Mouse (Mus musculus): ENCODE data around the gene Parp8.

Gene Parp8

DNA sequence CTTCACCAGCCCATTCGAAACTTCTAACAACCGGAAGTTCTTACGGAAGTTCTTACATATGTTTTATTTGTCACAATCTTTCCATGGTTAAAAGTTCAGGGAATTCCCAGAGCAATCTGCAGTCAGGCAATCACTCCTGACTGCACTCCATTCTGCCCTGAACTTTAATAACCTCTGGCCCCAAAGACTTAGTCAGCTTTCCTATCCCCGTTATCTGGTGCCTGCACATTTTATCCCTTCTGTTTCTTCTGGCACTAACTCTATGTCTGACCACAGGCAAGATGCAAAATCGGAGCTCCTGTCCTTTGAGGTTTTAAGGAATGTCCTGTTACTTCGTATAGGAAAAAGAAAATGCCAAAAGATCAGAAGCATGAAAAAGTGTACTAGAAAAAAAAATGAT is 4.7 kb downstream of the Parp8 start:
- DNase-seq (ENCODE audit: low spot score in 2 of 2) = no peak

DNA sequence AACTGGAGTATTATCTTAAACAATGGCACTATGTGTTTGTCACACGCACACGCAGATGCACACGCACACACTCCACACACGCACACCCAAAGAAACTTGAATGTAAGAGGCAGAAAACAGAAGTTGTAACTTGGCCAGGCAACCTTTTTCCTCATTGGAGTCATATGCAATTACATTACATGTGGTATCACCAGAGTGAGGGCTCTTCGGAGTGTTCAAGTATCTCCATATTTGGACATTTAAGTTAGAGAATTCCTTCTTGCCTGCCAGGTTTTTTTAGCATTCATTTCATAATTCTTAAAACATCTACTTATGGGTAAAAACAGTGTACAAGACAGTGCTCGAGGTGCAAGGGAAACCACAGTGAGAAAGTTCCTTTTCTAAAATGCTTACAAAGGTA is 6.7 kb downstream of the Parp8 start:
- DNase-seq (ENCODE audit: low spot score in 2 of 2) = no peak

DNA sequence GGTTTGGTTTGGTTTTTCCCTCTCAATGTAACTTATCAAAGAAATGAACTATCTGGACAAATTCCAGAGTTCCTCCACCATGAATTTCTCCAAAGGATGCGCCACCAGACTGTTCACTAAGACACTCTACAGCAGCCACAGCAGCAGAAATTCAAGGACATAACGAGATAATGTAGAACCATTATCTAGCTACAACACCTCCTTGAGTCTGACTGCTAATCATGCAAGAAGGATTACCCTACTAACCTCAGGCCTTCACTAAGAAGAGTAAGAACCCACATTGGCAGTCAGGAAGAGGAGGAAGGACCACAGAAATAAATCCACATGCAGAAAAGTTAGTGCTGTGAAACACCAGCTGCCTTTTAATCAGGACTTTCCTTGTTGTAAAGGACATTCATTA is 11.8 kb downstream of the Parp8 start:
- DNase-seq (ENCODE audit: low spot score in 2 of 2) = no peak

DNA sequence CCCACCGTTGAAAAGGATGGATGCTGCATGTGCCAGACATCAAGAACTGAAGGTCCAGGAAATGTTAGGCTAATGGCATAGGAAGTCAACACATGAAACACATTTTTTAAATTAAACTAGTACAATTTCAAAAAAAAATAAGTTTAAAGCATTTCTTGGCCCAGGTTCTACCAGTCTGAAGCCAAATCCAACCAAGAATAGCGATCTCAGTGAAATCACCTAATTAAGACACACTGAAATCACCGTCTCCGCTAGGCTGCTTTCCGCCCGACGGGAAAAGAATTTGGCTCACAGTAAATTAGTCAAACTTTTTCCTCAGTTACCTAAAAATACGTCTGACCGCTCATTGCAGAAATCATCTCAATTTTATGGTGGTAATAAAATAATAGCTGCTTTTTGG is 13.3 kb downstream of the Parp8 start:
- DNase-seq (ENCODE audit: low spot score in 2 of 2) = no peak

DNA sequence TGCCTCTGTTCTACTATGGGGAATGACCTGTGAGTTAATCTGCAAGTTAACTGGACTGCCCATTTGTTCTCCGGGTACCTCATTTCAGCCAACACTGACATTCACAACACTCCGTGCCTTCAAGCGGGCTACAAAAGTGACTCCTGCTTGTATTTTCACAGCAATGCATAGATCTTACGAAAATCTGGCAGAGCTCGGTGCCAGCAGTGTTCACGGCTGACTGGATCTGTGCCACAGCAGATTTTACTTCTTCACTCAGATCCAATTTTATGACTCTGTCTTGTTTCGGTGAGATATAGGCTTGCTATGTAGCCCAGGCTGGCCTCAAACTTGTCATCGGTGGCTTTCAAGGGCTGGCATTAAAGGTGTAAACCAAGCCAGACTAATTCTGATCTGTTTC is 15.2 kb downstream of the Parp8 start:
- DNase-seq (ENCODE audit: low spot score in 2 of 2) = peak; percentile 14 to 31

DNA sequence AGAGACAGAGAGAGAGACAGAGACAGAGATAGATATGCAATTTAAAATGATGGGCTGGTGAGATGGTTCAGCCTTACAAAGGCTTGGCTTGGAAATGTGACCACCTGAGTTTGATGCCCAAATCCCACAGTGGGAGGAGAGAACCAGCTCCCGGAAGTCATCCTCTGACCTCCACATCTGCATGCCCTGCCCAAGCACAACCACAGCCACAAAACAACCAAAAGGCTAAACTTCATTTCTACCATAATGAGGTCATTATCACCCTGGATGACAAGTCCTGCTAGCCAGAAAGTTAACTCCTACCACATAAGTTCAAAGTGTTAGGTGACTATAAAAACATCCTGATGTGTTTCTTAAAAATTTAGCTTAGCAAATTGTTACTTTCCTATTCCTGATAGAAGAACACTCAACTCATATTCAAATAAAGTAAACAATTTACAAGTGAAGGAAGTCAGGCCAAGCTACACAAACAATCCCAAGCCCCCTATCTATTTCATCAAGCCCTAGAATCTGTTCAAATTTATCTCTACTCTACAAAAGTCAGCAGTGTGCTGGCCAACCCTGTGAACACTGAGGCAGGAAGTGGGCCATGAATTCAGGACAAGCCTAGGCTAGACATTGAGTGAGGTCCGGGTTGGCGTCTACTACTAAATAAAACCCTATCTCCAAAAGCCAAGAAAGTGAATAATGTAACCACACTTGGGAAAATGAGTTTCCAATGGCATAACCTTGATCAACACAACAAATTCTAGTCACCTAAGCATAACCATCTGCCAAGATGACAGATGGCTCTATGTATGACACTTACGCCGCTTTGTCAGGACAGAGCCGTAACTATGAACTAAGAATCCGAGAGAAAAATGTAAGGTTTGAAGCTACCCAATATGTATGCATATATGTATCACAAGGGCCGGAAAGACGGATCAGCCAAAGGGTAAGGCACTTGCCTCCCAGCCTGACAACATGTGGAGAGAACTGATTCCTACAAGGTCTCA is 17.0 kb downstream of the Parp8 start:
- no peak for DNase-seq (ENCODE audit: low spot score in 2 of 2)

DNA sequence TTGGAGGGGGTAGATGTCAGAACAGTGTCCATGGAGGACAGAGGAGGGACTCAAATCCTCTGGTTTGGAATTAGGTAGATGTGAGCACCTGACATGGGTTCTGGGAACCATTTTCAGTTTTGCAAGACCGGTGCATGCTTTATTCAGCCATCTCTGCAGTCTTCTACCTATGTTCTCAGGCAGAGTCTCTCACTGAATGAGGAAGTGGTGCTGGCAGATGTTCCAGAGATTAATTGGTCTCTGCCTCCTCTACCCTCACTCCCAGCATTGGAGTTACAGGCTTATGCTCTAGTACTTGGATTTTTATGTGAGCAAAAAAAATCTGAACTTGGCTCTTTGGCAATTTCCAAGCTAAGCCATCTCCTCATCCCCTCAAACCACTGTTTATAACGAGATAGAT is 17.8 kb downstream of the Parp8 start:
- DNase-seq (ENCODE audit: low spot score in 2 of 2) = no peak

DNA sequence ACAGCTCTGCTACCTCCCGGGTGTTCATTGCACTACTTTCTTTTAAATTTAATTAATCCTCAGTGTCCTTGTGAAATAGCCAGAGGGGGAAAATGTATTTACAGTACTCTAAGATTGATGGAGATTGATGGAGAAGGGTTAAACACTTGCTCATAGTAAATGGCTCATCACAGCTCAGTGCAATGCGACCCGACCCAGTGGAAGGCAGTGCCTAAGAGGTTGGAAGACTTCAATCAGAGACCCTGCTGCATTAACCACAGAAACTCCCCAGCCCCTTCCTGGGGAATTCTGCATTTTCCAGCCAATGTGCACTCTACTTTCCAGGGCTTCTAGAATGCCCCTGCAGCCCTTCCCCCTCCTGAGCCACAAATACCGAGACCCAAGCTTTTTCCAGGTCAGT is 18.7 kb downstream of the Parp8 start:
- DNase-seq (ENCODE audit: low spot score in 2 of 2) = no peak

DNA sequence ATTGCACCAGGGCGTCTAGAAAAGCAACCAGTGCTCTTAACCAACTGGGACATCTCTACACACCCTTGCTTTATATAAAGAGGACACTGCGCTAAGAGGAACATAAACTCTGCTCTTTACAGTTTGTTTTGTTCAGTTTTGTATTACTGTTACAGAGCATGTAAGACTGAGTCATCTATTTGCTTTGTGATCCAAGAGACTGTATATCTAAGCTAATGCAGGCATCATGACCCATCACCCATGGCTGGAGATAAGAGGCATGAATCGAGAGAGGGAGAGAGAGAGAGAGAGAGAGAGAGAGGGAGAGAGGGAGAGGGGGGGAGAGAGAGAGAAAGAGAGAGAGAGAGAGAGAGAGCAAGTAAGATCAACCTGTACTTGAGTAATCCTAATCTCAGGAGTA is 24.8 kb downstream of the Parp8 start:
- no peak for DNase-seq (ENCODE audit: low spot score in 2 of 2)

DNA sequence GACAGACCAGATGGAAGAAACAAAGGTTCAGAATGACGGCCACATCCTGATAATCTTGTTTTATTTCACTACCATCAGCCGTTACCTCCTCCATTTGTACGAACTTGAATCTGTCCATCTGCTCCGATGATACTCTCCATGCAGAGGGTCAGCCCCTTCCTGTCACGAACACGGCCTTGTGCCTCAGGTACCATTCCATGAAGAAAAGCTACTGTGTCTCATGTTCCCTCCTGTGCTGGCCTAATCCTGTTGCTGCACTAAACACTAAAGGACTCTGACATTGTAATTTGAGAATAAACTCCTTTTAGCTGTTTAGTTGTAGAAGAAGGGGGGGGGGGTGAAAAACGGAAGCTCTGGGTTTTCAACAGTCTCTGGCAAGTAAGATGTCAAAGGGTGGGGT is 33.8 kb downstream of the Parp8 start:
- DNase-seq (ENCODE audit: low spot score in 2 of 2) = no peak

DNA sequence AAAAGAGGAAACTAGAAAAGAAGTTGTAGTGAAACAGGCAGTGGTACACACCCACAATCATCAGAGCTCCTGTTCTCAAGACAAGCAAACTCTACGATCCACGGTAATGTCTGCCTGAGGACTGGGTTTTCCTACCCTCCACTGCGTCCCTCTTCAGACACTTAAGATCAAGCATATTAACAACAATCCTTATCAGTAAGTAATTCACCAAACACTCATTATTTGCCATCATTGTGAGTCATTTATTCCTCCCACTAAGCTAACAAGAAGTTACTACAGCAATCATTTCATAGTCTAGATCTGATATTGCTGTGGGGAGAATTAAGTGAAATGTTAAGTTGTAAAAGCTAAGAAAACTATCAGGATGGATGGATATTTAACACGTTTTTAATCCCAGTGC is 35.0 kb downstream of the Parp8 start:
- no peak for DNase-seq (ENCODE audit: low spot score in 2 of 2)

DNA sequence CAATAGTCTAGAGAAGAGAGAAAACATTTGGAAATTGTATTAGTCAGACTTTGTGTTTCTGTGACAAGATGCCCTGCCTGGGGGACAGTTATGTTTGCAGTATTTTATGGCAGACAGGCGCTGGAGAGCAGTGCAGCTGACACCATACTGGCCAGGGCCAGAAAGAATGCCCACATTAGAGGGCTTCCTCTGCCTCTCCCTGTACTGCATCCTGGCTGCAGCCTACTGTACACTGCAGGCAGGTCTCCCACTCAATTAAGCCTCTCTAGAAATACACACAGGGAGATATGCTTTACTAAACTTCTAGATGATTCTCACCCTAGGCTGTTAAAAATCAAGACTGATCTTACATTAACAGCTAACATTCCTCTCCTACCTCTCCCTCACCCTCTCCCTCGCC is 36.6 kb downstream of the Parp8 start:
- no peak for DNase-seq (ENCODE audit: low spot score in 2 of 2)

DNA sequence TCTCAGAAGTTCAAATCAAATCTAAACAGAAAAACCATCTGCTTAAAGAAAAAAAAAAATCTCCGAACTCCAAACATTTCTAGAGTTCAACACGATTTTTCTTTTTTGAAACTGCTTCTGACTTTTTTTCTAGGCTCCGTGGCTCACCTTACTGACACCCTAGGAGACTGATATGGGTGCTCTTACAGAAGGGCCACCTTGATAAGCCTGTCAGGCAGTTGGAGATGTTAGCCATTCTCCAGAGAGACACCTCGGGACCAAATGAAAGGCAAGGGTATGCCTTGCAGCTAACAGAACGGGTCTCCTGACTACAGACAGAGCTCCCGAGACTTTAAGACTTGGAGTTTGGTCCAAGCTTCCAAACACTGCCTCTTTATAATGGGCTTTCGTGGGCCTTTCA is 37.1 kb downstream of the Parp8 start:
- DNase-seq (ENCODE audit: low spot score in 2 of 2) = no peak

DNA sequence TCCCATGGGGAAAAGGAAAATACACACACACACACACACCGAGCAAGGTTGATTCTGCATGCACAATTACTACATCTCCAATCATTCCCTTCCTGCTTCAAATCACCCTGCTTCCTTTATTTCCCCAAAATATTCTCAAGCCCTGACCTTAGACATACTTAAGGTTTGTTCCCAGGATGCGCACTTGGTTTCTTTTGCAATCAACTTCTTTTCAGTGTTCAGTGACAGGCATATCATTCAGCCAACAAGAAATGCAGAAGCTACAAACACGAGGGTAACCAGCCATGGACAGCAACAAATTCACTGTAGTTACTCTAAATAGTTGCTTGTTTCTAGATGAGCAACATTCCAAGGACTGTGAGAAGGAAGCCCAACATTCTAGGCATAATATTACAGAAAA is 38.1 kb downstream of the Parp8 start:
- no peak for DNase-seq (ENCODE audit: low spot score in 2 of 2)

DNA sequence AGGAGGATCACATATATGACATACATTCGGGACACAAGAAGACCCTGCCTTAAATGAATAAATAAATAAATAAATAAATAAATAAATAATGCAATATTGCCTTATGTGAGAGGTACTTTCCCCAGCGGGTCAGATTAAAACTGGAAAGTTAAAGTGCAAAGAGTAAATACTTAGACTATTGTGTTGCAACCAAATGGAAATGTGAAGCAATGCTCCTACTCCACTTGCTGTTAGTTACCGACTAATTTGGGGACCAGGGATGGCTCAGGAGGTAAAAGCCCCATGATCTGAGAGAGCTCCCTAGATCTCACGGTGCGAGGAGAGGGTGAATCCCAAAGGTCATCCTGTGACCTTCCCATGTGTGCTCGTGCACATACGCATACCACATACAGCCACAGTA is 38.7 kb downstream of the Parp8 start:
- DNase-seq (ENCODE audit: low spot score in 2 of 2) = no peak

DNA sequence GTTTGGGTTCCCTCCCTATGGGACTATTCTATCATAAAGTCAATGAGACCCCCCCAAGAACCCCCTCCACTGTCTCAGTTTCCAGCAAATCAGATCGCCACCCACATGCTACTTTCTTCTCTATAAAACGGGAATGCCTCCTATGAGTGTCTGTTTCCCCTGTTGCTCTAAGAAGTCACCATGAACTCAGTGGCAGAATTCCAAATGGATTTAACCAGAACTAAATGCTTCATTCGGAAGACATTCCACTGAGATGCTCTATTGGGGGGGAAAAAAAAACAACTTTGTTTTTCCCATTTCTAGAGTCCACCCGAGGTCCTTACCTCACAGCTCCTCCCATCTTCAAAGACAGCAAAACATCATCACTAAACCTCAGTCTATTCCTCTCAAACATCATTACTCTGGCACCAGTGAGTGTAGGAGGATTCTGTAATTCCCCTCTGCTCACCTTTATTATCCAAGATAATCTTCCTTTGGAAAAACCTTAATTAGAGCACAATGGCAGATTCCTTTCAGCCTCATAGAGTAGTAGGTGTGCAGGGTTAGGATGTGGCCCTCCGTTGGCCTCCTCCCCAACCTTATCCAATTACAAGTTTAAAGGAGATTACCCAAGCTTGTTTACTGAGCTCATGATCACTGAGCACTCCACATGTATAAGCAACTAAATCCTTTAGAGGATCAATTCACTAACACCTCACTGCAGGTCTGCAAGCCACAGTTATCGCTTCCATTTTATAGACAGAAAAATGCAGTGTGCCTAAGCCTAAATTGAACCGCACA is 51.1 kb downstream of the Parp8 start:
- DNase-seq (ENCODE audit: low spot score in 2 of 2) = no peak

DNA sequence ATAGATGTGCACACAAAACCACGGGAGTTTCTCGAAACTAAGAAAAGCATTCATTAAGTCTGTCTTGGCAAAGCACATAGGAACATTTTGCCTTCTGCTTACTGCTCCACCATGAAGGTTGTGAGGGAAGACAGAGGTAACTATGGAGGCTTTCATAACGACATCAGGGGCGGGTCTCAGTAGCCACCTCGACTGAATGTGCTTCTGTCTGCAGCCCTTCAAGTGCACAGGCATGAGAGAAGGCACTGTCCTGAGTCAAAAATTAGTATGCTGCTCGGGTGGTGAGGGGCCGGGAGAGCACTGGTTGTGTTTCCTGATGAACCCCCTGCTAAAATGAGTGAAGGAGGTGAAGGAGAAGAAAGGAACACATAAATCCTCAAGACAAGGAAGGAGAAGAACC is 51.8 kb downstream of the Parp8 start:
- no peak for DNase-seq (ENCODE audit: low spot score in 2 of 2)

DNA sequence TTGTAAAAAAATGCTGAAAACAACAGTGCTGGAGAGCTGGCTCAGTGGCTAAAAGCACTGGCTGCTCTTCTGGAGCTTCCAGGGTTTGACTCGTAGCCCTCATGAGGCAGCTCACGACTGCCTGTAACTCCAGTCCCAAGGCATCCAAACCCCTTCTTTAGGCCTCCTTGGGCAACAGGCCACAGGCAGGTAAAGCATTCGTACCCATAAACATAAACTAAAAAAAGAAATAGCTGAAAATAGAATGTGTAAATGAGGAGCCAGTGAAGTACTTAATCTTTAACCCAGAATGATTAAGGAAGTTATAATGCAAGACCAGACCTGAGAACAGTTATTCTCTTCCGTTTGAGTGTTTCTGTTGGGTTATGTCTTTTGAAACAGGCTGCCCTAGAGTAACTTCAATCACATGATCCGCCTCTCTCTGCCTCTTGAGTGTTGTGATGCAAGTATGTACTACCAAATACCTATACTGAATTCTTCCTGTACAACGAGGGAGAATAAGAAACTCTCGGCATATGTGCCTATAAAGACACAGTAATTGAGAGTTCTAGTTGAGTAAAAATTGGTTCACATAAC is 53.2 kb downstream of the Parp8 start:
- DNase-seq (ENCODE audit: low spot score in 2 of 2) = no peak

DNA sequence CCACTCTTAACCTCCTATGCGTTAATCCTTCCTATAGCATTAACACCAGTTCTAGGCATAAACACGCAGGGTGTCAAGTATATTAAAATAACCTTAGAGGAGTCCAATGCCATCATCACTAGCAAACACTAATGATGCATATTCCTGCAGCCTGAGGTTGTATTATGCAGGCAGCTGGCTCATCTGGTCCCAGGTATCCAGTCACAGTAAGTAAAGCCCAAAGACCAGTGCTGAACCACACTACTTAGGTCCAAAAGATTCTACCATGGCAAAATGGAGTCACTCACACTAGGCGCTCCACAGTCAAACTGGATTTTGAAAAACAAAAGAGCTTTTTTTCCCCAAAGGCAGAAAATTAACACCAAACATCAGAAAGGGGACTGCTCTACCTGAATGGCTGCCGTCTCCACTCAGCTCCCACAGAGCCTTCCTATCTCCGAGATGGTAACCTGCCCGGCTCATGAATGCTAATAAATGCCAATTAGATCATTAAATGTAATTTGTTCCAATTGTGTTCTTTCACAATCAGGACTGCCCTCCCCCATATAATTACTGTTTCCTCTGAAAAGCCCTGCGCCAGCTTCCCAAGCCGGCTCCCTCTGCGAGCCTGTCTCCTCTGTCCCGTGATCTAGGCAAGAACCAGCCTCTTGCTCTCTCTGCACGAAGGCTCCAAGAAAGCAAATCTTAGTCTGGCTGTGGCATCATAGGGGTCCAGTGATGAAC is 54.5 kb downstream of the Parp8 start:
- no peak for DNase-seq (ENCODE audit: low spot score in 2 of 2)

DNA sequence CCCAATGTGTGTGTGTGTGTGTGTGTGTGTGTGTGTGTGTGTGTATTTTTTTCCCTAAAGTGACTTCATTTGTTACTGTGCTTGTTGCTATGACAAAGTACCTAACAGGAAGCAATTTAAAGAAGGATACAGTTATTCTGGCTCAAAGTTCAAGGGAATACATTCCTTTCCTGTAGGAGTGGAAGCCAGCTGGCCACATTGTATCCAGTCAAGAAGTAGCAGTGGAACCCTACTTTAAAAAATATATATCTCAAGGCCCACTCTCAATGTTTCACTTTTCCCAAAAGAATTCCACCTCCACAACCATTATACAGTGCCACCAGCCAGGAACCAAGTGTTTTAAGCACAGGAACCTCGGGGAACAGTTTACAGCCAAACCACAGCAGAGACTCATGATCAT is 55.7 kb downstream of the Parp8 start:
- DNase-seq (ENCODE audit: low spot score in 2 of 2) = no peak

DNA sequence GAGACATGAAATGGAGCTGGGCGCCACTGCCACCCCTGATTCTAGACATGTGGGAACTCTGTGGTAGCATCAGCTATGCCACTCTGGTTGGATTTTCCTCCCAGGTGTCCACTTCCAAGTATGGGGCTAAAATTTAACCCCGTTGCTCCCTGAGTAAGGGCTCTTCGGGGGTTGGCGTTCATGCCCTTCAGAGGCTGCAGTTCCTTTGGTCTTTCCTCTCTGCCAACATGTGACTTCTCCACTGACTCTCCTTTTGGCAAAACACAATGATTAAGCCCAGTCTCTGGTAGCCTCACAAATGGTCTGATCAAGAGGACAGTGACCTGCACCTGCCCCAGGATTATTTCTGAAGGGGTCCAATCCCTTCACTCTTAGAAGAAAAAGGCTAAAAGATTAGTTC is 56.4 kb downstream of the Parp8 start:
- no peak for DNase-seq (ENCODE audit: low spot score in 2 of 2)

DNA sequence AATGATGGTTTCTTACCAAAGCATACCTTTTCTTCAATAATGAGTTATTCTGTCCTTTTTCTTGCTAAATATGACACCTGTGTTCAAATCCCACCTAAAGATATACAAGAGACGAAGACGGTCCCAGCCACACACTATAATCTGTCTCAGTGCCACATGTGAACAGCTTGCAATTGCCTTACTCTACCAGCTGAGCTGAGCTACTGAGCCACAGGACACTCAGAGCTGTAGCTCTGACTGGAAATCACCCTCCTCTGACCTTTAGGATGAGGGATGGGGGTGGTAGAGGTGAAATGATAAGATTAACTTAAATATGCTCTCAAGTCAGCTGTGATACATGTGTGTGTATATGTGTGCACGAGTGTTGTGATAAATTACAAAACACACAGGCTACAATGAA is 57.9 kb downstream of the Parp8 start:
- DNase-seq (ENCODE audit: low spot score in 2 of 2) = no peak
